Mouse (Mus musculus) ES-E14 (cell line): ENCODE measurements at regions not wholly inside any gene's neighbourhood (a gene's known extent, or its start where the extent isn't known, plus 50 kb on each side); places are given as distances from the start of the nearest gene placed in this dataset.

Experiments used
- DNase-seq: peaks from one replicate; pipeline ENCODE4 v3.0.0-alpha.2; 2013; ENCODE audit warnings: low read depth, low spot score
- H3K27ac ChIP-seq: 2 replicates; pipeline ENCODE4 v1.5.1; 2012; ENCODE audit warnings: low read depth, mild to moderate bottlenecking, low read length, moderate library complexity, mixed read lengths; ENCODE audit not compliant: poor library complexity, insufficient read depth, severe bottlenecking
- H3K36me3 ChIP-seq: 2 replicates; pipeline ENCODE4 v1.6.1; 2012; ENCODE audit warnings: mild to moderate bottlenecking, low read length, moderate library complexity, mixed read lengths; ENCODE audit not compliant: control insufficient read depth, poor library complexity, insufficient read depth, severe bottlenecking
- H3K4me1 ChIP-seq, 2 experiments: fragments of 150-350 bp in 1 of 2; sonication (generic) in 1 of 2; 2 replicates each; pipeline ENCODE4 v1.6.1; 2012; ENCODE audit warnings: low read length in 2 of 2, mild to moderate bottlenecking in 1 of 2, mixed read lengths in 1 of 2; ENCODE audit not compliant: control insufficient read depth in 2 of 2, insufficient read depth in 2 of 2, poor library complexity in 1 of 2
- H3K4me3 ChIP-seq, 2 experiments: fragments of 150-350 bp in 1 of 2; sonication (generic) in 1 of 2; 2 replicates each; pipeline ENCODE4 v1.5.1; 2012; ENCODE audit warnings: low read length in 2 of 2, low read depth in 1 of 2, mild to moderate bottlenecking in 1 of 2, mixed read lengths in 1 of 2; ENCODE audit not compliant: insufficient read depth in 1 of 2, poor library complexity in 1 of 2, severe bottlenecking in 1 of 2
- H3K9ac ChIP-seq: 2 replicates; pipeline ENCODE4 v1.6.1; 2012; ENCODE audit warnings: low read depth, mild to moderate bottlenecking, low read length, mixed read lengths; ENCODE audit not compliant: poor library complexity, insufficient read depth, severe bottlenecking
- H3K9me3 ChIP-seq: fragments of 150-350 bp; sonication (generic); 2 replicates; pipeline ENCODE4 v1.6.1; 2012; ENCODE audit warnings: low read depth, mild to moderate bottlenecking, low read length; ENCODE audit not compliant: control insufficient read depth, insufficient read depth
- CHD2 ChIP-seq: IDR thresholded peaks from 2 replicates; pipeline ENCODE4 v1.6.1; 2014; ENCODE audit warnings: mild to moderate bottlenecking, low read depth, low read length, inconsistent platforms
- HCFC1 ChIP-seq: IDR thresholded peaks from 2 replicates; pipeline ENCODE4 v1.6.1; 2012; ENCODE audit warnings: low read length, inconsistent platforms, borderline replicate concordance; ENCODE audit not compliant: insufficient read depth
- MAFK ChIP-seq: IDR thresholded peaks from 2 replicates; pipeline ENCODE4 v1.6.1; 2014; ENCODE audit warnings: mild to moderate bottlenecking, low read depth, low read length, inconsistent platforms; ENCODE audit not compliant: insufficient read depth
- ZC3H11A ChIP-seq: IDR thresholded peaks from 2 replicates; pipeline ENCODE4 v1.6.1; 2012; ENCODE audit warnings: low read depth, mild to moderate bottlenecking, inconsistent platforms, low read length, borderline replicate concordance
- ZNF384 ChIP-seq: IDR thresholded peaks from 2 replicates; pipeline ENCODE4 v1.6.1; 2012; ENCODE audit warnings: low read depth, low read length, inconsistent platforms
- in situ Hi-C, 2 experiments: fragments of 600-800 bp; cut with MboI; formaldehyde crosslinking; loops; one replicate each; pipeline ENCODE4 v1.15.1; 2025; ENCODE audit warnings: low sequenced_read_pairs in 2 of 2, inconsistent platforms in 1 of 2; ENCODE audit not compliant: unreplicated experiment in 2 of 2

DNA sequence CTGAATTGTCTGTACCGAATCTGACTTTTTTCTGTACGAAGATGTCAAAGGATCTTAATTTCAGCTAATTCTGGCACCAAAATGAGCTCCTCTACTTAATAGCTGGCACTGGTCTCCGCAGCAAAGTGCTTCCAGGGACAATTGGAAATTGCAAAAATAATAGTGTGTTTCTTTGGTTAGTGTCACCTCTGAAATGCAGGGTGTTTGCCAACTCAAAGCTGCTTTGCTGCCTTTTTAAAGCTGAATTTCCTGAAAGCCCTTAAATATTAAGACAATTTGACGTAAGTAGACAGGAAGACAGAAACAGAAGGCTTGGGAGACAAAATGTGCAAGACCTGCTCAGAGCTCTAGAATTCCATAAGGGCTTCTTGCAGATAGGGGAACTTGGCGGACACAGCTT is 288.5 kb upstream of the Npvf start:
- TF ChIP-seq ZNF384, result no peak
- no peak for TF ChIP-seq CHD2
- no peak for TF ChIP-seq MAFK
- no peak for TF ChIP-seq HCFC1
- TF ChIP-seq ZC3H11A, result no peak
- no peak overlapping the region for H3K9ac ChIP-seq
- no peak overlapping the region for H3K4me3 ChIP-seq
- H3K36me3 ChIP-seq, result no peaks in the 10 kb centered on the region
- no peaks in the 10 kb centered on the region for H3K9me3 ChIP-seq
- no peak overlapping the region for H3K27ac ChIP-seq
- in situ Hi-C loops, result loop anchor here (10.0 to 25.0 kb wide), 2 partner anchors 222 to 255 kb away; no protein-coding TSS in a partner anchor
- no peaks in the 10 kb centered on the region for H3K4me1 ChIP-seq
- DNase-seq, result no peak

DNA sequence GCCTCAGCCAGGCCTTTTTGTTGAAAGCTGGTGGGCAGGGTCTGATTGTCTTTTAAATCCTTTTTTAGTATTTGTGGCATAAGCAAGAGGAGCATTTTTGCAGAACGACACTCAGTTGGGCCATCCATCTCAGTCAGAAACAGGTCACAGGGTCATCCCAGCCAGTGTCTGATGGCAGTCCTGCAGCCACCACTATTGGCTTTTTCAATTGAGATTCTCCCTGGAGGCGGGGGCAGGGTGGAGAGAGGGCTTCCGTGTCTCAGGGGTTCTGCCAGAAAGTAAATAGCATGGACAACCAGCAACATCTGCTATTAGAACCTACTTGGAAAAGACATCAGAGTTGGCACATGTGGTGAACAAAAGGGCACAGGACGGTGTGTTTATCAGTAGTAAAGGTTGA is 293.8 kb upstream of the Npvf start:
- no peak overlapping the region for H3K4me3 ChIP-seq
- in situ Hi-C loops, result loop anchor here (10.0 to 25.0 kb wide), 2 partner anchors 217 to 261 kb away; no protein-coding TSS in a partner anchor
- TF ChIP-seq MAFK, result no peak
- no peak for TF ChIP-seq ZC3H11A
- no peak for TF ChIP-seq CHD2
- TF ChIP-seq ZNF384, result no peak
- no peak for TF ChIP-seq HCFC1
- no peak overlapping the region for H3K27ac ChIP-seq
- H3K4me1 ChIP-seq, result no peaks in the 10 kb centered on the region
- no peaks in the 10 kb centered on the region for H3K9me3 ChIP-seq
- H3K9ac ChIP-seq, result no peak overlapping the region
- no peak for DNase-seq
- no peaks in the 10 kb centered on the region for H3K36me3 ChIP-seq

- DNase-seq, result no peak
- no peak overlapping the region for H3K4me3 ChIP-seq
- H3K4me1 ChIP-seq, result no peaks in the 10 kb centered on the region
- in situ Hi-C loops, result loop anchor here (10.0 to 25.0 kb wide), 2 partner anchors 215 to 262 kb away; no protein-coding TSS in a partner anchor
- H3K9me3 ChIP-seq, result no peaks in the 10 kb centered on the region
- no peaks in the 10 kb centered on the region for H3K36me3 ChIP-seq
- TF ChIP-seq ZC3H11A, result no peak
- TF ChIP-seq MAFK, result no peak
- TF ChIP-seq CHD2, result no peak
- no peak for TF ChIP-seq HCFC1
- no peak for TF ChIP-seq ZNF384
- no peak overlapping the region for H3K9ac ChIP-seq
- H3K27ac ChIP-seq, result no peak overlapping the region
These were observed 295.1 kb upstream of the Npvf start for GRCm38 (mm10) chr6:50949361-50949760.

GRCm38 (mm10) chr6:50949883-50950583 is 295.8 kb upstream of the Npvf start:
- no peaks in the 10 kb centered on the region for H3K36me3 ChIP-seq
- TF ChIP-seq HCFC1 (no peak), ZC3H11A (no peak), CHD2 (no peak), MAFK (no peak), ZNF384 (no peak)
- no peak overlapping the region for H3K9ac ChIP-seq
- DNase-seq, result no peak
- no peak overlapping the region for H3K4me3 ChIP-seq
- H3K27ac ChIP-seq, result no peak overlapping the region
- in situ Hi-C loops, result loop anchor here (10.0 to 25.0 kb wide), 2 partner anchors 215 to 263 kb away; no protein-coding TSS in a partner anchor
- no peaks in the 10 kb centered on the region for H3K4me1 ChIP-seq
- H3K9me3 ChIP-seq, result no peaks in the 10 kb centered on the region

DNA sequence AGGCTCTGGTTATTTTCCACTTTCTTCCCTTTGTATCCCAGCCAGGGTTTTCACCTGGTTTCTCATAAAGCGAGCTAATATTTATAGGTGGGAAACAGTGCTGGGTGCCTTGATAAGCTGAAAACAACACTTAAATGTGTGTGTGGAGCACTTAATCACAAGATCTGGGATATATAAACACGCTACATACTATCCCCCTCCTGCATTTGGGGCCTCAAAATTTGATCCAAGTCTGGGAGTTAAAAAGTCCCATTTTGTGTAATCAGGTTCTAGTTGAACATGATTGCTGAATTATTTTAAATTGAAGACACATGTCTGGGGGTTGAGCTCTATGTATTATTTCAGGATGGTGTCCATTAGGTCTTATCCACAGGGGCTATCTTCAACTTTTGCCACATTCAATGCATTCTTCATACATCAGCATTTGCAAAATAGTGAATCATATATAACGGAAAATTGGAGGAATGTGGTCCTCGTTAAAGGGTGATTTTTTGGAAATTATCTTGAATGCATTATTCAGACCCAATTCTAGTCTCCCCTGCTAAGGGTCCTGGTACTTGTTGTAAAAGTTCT is 303.2 kb upstream of the Npvf start:
- no peaks in the 10 kb centered on the region for H3K9me3 ChIP-seq
- H3K36me3 ChIP-seq, result no peaks in the 10 kb centered on the region
- H3K4me3 ChIP-seq, result no peak overlapping the region
- in situ Hi-C loops, result no loop called here
- H3K4me1 ChIP-seq, result no peaks in the 10 kb centered on the region
- no peak overlapping the region for H3K27ac ChIP-seq
- no peak for DNase-seq
- H3K9ac ChIP-seq, result no peak overlapping the region
- TF ChIP-seq MAFK, result no peak
